Mouse (Mus musculus) telencephalon, adult 2 months (tissue): Measurements from ENCODE around the gene Duoxa1.

Experiments
- DNase-seq: peaks from one replicate; pipeline ENCODE4 v3.0.0-alpha.2; 2011; ENCODE audit warnings: low read depth, low spot score

Gene Duoxa1

DNA sequence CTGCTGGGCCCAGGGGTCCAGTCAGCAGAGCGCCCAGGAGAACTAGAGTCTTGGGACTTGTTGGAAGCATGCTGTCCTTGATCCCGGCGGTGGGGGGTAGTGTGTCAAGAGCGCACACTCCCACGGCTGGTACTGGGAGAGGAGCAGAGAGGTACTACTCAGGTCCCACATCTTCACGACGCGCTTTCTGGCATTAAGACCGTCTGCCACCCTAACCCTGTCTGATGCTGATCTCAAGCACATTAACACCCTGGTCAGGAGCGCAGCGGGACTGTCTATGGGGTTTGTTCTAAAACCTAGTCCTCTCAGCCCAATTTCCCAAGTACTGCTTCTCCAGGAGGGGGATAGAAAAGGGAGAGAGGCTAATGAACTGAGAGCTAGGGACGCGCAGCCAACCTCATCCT, 15.4 kb downstream of the Duoxa1 start, which contains the start of gene Duox2:
Duox2 (minus strand) TSS at position 354 of the 404 bp plus-strand sequence.
- no peak for DNase-seq

DNA sequence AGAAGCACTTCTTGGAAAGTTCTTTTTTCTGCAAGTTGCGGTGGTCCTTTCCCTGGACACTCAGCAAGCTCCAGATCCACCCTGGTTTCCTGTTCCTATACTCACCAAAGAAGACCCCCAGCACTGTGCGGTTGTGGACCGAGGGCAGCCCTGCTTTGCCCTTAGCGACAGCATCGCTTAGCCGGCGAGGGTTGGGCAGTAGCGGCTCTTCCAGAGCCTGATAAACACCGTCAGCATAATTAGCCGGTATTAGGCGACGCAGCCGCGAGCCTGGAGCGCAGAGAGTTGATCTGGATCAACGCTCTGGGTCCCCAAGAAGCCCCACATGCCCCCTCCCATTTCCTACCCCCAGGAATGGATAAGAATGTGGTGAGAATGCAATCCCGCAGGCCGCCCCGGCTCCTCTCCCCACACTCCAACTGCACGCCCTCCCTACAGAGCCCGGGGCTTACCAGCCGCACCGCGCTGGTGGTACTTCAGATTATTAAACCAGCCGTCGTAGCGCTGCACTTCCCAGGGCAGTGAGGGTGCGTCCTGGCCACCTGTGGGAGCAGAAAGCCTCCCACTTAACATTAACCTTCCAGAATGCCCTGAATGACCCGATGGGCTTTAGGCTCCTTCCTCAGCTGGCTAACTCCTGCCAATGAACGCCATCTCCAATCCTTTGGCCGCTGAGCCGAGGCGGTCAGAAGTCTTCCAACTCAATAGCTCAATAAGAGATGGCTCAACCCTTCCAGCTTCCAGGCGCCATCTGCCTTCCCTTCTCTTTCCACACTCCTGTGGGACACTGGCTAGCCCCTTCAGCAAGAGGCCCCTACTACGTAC, 16.0 kb downstream of the Duoxa1 start:
- DNase-seq = no peak

DNA sequence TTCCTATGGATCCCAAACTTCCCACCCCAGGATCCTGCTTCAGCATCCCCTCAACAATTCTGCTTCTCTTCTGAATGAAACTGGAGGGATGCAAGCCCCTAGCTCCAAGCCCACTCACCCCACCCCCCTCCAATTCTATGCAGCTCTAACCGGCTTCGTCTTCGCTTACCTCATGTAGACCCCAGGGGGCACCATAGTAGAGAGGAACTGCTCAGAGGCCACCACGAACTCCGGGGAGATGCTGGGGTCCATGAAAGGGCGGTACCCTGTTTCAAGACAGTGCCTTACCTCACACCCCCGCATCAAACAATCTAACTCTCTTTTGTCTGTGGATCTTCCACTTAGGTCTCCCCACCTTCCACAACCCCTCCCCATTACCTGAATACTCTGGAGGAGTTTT, 18.6 kb downstream of the Duoxa1 start:
- no peak for DNase-seq

DNA sequence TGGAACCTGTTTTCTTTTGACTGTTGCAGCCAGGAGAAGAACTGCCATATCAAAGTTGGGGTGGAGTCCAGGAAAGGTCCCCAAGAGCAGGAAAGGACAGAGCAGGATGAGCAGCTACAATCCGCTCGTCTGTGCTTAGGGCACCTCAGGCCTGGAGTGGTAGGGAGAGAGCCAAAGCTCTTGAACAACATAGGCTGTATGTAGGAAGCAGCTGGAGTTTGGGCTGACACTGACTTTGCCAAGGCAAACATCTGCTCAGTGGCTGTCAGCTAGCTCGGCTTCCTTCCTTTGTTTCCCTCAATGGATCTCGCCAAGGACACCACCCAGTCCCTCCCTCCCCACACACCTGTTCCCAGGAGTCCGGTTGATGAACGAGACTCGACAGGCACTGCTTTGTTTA, 27.4 kb downstream of the Duoxa1 start:
- DNase-seq = no peak

DNA sequence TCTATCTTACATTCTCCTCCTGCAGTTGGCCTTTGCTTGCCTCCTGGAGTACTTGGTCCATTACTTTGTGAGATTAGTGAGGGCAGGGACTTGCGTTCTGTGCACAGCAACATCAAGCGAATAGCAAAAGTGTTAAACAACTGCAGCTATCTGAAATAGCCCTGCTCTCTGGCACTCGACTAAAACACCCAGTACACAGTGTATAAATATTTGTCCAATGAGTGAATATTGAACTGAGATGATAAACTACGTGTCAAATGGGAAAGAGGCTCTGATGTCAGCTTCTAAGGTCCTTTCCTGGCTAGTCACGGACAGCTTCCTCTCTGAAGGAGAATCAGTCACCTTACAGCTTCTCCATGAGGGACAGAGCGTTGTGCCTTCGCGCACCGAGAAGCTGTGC, 29.4 kb downstream of the Duoxa1 start:
- no peak for DNase-seq

DNA sequence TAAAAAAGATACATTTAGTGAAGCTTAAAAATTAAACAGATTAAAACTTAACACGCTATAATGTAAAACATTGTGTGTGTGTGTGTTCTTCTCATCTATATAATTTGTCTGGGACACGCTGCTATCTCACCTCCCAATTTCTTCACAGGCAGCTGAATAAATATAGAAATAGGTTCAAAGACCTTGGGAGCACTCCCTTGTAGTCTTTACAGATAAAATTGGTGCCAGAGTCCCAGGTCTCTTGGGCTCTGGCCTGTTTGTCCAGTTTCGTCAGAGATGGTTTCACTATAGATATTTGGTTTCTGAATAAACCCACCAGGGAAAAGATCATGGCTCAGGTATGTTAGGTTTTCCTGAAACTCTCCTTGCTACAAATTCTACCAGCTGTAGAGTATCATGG, 34.8 kb downstream of the Duoxa1 start:
- DNase-seq = no peak

DNA sequence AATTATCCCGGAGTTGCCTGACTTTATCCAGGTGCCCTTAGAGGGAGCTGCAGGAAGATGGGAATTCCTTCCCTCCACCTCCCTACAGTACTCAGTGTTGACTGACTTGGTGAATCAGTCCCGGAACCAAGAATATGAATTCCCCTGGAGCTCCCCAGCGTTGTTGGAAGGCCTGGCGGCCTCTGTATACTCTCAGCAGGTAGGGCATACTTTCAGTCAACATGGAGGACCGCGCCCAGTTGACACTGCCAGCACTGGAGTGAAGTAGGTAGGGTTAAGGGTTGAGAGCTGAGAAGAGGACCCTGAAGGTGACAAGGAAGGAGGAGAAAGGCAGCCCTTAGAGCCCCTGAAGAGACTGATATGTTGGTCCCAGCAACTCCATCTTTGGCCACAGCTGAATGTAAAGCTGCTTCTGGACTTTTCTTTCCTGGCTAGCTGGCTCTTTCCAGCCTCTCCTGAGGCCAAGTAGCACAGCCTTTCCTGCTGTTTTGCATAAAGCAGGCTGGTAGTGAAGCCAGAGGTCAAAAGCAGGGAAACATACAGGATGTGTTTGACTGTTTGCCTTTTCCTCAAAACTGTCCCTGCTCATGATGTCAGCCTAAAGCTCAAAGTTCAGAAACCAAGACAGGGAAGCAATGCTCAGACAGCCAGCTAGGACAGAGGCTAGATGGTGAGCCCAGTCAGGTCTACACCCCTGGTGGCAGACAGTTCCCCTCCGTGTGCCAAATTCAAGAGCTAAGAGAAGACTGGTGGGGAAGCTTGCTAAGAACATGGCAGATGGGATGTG, 46.9 kb downstream of the Duoxa1 start:
- no peak for DNase-seq

DNA sequence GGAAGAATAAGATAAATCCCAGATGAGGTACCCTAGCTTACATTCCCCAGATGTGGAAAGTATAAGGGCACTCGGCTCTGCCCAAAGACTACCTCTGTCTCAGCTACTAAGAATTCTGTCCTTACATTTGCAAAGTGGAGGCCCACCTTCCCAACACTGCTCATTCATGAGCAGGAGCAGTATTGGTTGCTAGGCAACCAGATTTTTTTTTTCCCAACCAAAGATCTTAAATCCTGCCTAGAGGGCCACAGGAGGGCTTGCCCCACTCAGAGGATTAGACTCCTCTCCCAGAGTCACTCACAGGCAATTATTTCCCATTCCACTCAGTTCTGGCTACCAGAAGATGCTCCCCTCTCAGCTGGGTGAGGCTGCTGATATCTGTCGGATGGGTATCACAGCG, 48.8 kb downstream of the Duoxa1 start:
- no peak for DNase-seq

DNA sequence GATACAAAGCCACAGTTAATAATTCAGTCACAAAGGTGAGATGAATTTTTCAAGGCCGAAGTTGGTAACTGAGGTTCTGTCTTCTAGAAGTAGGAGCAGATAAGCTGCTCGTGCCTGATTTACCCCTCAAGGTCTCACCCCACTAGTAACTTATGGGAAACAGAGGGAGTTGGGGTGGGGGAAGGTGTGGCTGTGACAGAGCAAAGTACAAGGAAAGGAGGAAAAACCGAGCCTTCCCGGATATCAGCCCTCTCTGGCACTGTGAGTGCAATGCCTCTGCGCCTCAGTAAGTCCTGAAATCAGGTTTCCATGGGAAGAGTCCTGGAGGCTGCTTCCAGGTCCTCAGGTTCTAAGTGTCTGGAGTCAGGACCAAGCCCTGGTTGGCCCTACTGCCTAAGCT, 52.8 kb downstream of the Duoxa1 start:
- DNase-seq = no peak

DNA sequence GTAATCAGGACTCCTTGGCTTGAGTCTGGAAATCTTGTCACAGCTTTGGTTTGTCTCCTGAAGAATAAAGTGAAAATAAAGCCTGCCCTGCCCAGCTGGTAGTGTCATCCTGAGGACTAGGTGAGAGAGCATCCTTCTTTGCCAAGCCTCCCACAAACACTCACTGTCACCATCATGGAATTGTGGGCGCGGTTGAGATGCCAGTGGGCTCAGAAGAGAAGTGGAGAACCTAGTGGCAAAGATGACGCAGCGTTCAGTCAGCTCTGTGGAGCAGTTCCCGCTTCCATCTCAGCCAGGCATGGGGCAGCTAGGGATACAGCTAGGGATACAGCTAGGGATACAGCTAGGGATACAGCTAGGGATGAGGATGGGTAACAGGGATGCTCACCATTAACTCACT, 57.5 kb downstream of the Duoxa1 start:
- no peak for DNase-seq
